Mouse (Mus musculus) limb, embryonic 10.5 days (tissue): ENCODE results near the gene Gm10778. TPM values are rescaled to one million over a fixed set of nuclear protein-coding genes. Genes with fewer than 3 reads are reported as not detected.
A peak's percentile ranks its signal among the peaks of the same experiment; 100 is the strongest.
"Not testable (repeated sequence)": the region's sequence is repeated elsewhere in the genome, so short reads cannot be mapped to it uniquely, and the experiment has no call there.

Source experiments
- DNase-seq: peaks from one replicate; pipeline ENCODE4 v3.0.0-alpha.2; 2017; ENCODE audit warnings: low spot score
- H3K27ac ChIP-seq: fragments of 300-500 bp; sonication (generic); 2 replicates; pipeline ENCODE4 v1.5.1; 2016; ENCODE audit warnings: mild to moderate bottlenecking
- H3K27me3 ChIP-seq: fragments of 300-500 bp; sonication (generic); 2 replicates; pipeline ENCODE4 v1.6.1; 2016; ENCODE audit warnings: low read depth, mild to moderate bottlenecking; ENCODE audit not compliant: poor library complexity, severe bottlenecking
- H3K36me3 ChIP-seq: fragments of 300-500 bp; sonication (generic); 2 replicates; pipeline ENCODE4 v1.6.1; 2016; ENCODE audit warnings: mild to moderate bottlenecking, moderate library complexity
- H3K4me1 ChIP-seq: fragments of 300-500 bp; sonication (generic); 2 replicates; pipeline ENCODE4 v1.6.1; 2016
- H3K4me3 ChIP-seq: fragments of 300-500 bp; sonication (generic); 2 replicates; pipeline ENCODE4 v1.5.1; 2016; ENCODE audit warnings: mild to moderate bottlenecking, moderate library complexity
- H3K9me3 ChIP-seq: fragments of 300-500 bp; sonication (generic); replicated peaks from 2 replicates; pipeline ENCODE4 v1.6.1; 2016; ENCODE audit warnings: mild to moderate bottlenecking
- WGBS: fragments of 180-500 bp; shearing (Covaris S2); methylation state at CpG from one replicate; pipeline ENCODE4 v1.1.7; 2016; 5-methylcytosine and 5-hydroxymethylcytosine counted together
- polyA plus RNA-seq: library from polyadenylated mRNA; unstranded; fragments of >200 nt; fragmentation: Nextera tagmentation; extraction: Ambion mirVana; gene quantifications from 2 replicates; pipeline ENCODE4 v1.2.1, GENCODE M21; 2016

Gm10778 gene
- 4.2 and 5.1 TPM in 2 replicates for polyA plus RNA-seq

DNA sequence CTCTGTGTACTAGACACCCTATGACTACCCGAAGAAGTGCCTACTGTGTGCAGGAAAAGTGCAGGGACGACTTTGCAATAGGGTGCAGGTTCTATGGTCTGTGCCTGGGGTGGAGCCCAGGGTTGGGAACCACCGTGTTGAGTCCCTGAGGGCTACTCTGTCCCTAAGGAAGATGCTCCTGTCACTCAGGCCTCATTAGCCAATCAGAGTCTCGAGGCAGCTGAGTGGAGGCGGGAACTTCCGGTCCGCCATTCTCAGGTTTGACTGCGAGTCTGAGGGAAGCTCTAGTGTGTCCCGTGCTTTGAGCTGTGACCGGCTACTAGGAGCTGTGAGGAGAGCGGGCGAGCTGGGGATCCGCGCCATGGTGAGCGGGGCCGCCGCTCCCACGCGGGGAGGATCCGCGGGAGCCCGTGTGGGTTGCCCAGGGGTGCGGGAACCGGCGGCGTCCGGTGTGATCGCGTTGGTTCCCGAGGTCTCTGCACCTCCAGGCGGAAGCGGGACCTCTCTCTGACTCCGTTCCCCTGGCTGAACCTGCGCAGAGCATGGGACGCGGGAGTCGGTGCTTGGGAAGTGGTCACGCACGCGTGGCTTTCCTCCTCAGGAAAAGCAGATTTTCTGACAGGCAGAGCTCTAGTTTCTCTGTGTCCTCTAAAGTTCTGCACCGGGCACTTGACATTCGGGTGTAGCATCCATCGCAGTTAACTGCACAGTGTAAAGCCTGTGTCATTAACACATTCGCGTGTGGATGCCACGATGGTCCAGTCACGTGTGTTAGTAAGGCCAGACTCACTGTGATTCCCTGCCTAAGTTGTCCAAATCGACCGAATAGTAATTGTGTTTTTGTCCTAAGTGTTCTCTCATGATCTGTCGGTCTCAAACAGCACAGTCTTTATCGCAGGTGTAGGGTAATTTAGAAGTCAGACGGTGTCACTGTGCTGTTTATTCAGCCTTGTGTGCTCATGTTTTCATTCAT, at the start of gene Gm10778:
Gene Gm10778, plus strand, starts transcription at position 257 of the 973 bp plus-strand sequence.
- peak; percentile 92 for DNase-seq
- WGBS = 5% methylated on average over 30 of the region's 52 CpGs
- H3K4me1 ChIP-seq = peaks cover 11% of the 10 kb centered on the region
- not testable (repeated sequence) for H3K27me3 ChIP-seq, H3K9me3 ChIP-seq
- H3K27ac ChIP-seq = peak within 1 kb of the TSS; percentile 86
- peaks cover 32% of the 10 kb centered on the region for H3K36me3 ChIP-seq
- peak within 1 kb of the TSS; percentile 62 for H3K4me3 ChIP-seq

DNA sequence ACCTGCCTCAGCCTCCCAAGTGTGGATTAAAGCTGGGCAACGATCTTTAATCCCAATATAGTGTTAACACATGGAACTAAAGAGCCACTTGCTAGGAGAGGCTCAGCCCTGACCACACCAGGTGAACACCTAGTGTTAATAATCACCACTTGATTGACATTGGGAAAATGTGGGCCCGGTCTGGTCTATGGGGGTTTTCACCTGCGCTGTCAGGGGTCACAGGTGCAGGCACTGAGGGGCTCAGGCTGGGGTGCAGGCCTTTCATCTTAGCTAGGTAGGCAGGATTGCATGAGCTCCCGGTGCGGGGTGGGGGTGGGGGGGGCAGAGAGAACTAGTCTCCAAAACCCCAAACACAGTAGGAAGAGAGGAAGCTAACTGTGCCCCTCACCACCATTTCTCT, 49.2 kb upstream of the Gm10778 start:
- WGBS = 70% methylated on average over 5 of the region's 5 CpGs
- H3K27me3 ChIP-seq = peaks cover 16% of the 10 kb centered on the region
- no peak overlapping the region for H3K4me3 ChIP-seq

DNA sequence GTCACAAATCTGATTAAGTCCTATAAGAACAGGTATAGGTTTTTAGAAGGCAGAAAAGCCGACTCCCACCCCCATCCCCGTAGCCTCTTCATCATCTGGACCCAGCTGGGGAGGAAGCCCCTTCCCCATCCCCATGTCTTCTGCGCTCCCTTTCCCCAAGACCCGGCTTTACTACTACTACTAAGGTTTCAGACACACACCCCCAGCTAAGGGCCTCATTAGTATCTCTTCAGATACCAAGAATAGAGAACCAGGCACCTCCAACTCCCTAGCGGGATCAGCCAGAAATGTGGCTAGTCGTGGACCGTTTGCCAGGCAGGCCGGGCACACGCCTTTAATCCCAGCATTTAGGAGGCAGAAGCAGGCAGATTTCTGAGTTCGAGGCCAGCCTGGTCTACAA, 48.8 kb upstream of the Gm10778 start:
- H3K27ac ChIP-seq = peak overlapping the region; percentile 74; the same call in 1 of the 2 replicates
- H3K4me1 ChIP-seq = peaks cover 87% of the 10 kb centered on the region
- peaks cover 11% of the 10 kb centered on the region for H3K27me3 ChIP-seq
- H3K36me3 ChIP-seq = no peaks in the 10 kb centered on the region
- WGBS = 45% methylated on average over 10 of the region's 10 CpGs
- no peak for DNase-seq
- H3K9me3 ChIP-seq = no peaks in the 10 kb centered on the region
- H3K4me3 ChIP-seq = no peak overlapping the region

More for the DNA sequence above, 49.2 kb upstream of the Gm10778 start:
- no peak for DNase-seq
- Histone ChIP-seq H3K27ac (peak overlapping the region; percentile 74; the same call in 1 of the 2 replicates), H3K9me3 (no peaks in the 10 kb centered on the region), H3K4me1 (peaks cover 87% of the 10 kb centered on the region), H3K36me3 (no peaks in the 10 kb centered on the region)

DNA sequence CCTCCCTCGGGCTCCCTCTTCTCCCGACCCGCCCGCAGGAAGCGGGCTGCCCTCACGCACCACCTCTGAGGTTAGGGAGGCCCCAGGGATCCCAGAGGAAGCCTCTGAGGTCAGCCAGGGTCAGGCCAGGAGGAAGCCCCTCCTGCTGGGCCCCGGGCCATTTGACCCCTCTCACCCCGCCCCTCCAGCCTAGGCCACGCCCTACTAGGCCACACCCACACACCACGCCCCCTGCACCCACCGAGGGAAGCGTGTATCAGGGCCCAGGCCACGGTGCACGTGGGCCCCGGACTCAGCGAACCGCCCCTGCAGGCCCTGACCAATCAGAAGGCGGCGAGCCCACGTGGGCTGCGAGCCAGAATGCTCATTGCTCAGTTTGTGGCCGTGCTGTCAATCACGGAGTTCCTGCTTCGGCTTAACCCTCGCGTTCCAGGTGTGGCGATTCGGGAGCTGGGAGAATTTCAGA, 48.1 kb upstream of the Gm10778 start, which contains the start of gene Tle6:
Gene Tle6, minus strand, starts transcription at position 336 of the 466 bp plus-strand sequence.
- Histone ChIP-seq H3K27me3 (peaks cover 4% of the 10 kb centered on the region), H3K27ac (peak within 1 kb of the TSS; percentile 74), H3K36me3 (no peaks in the 10 kb centered on the region), H3K4me1 (peaks cover 87% of the 10 kb centered on the region), H3K4me3 (peak within 1 kb of the TSS; percentile 32), H3K9me3 (no peaks in the 10 kb centered on the region)
- peak; percentile 100 for DNase-seq
- WGBS = 0% methylated on average over 28 of the region's 28 CpGs

DNA sequence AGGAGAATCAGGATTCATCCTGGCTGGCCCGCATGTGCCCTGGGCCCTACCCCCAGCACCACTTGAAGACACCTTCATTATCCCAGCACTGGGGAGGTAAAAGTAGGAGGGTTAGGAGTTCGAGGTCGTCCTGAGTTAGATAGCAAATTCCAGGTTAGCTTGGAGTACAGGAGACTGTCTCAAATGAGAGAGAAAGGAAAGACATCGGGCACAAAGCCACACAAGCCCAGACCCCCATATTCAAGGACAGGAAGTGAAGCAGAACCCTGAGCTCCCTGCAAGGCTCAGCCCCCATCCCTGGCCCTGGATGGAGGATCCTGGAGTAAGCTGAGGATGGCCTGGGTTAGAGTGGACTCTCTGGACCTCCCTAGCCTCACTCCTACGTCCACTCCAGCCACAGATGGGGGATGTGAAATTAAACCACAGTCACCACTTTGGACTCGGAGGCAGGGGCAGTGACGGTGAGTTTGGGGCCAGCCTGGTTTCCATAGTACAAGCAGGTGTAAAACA, 47.4 kb upstream of the Gm10778 start:
- Histone ChIP-seq H3K27ac (peak overlapping the region; percentile 74), H3K4me1 (peaks cover 81% of the 10 kb centered on the region), H3K36me3 (no peaks in the 10 kb centered on the region), H3K4me3 (peak overlapping the region; percentile 32), H3K27me3 (no peaks in the 10 kb centered on the region), H3K9me3 (no peaks in the 10 kb centered on the region)
- DNase-seq = no peak
- 13% methylated on average over 7 of the region's 7 CpGs for WGBS

DNA sequence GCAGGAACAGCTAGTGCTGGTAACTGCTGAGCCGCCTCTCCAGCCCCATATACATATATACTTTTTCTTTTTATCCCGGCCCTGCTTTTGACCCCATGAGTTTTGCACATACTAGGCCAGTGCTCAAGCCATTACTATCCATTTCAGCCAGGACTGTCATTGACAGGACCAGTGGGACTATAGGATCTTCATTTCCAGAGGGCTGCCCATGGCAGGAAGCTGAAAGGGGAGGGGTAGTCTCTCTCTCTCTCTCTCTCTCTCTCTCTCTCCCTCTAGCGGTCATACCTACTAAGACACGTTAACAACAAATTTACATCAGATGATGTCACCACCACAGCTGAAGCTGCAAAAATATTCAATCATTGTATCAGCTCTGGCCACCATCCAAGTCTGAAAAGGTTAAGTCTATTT, 46.1 kb upstream of the Gm10778 start:
- H3K4me1 ChIP-seq = peaks cover 76% of the 10 kb centered on the region
- H3K4me3 ChIP-seq = no peak overlapping the region
- DNase-seq = no peak
- no peaks in the 10 kb centered on the region for H3K36me3 ChIP-seq
- 23% methylated on average over 4 of the region's 4 CpGs for WGBS
- no peaks in the 10 kb centered on the region for H3K9me3 ChIP-seq
- H3K27me3 ChIP-seq = no peaks in the 10 kb centered on the region
- H3K27ac ChIP-seq = no peak overlapping the region

DNA sequence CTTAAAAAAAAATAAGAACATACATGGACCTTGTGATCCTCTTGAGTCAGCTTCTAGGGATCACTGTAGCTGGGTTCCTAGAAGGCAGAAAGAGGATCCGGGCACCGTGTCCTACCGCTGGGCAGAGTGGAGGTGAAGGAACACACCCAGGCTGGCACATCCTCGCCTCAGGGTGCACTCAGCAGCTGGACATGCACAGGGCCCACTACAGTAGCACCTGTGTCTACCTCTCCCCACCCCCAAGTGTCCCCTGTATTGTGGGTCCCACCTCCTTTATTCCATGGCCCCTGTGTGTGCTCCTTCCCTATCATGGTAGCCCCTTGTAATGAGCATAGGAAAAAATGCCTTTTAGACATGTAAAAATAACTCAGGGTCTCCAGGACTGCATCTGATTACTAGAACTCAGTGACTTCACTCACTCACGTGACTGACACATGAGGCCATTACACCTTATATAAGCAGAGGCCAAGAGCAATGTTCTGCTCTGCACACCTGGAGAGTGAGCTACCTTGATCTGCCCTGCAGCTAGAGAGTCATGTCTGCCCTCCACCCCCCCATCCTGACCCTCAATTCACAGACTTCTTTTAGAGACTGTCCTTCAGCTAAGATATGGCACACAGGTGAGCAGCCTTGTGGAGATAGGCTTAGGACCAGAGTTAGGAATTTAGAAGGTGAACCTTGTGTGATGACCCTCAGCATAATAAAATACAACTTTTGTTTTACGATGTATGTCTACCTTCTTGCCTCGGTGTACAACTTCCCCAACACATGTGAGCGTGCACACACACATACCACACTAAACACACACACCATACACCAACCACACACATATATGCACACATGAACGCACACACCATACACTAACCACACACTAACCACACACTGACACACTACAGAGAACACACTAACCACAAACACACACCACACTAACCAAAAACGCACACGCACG, 44.6 kb upstream of the Gm10778 start:
- H3K4me1 ChIP-seq = peaks cover 60% of the 10 kb centered on the region
- H3K9me3 ChIP-seq = no peaks in the 10 kb centered on the region
- 0 out of 2 replicates have a peak, but pooled peaks cover 3% of the 10 kb centered on the region for H3K36me3 ChIP-seq
- peak overlapping the region; percentile 59 for H3K27ac ChIP-seq
- 86% methylated on average over 12 of the region's 12 CpGs for WGBS
- H3K4me3 ChIP-seq = peak overlapping the region; percentile 65; the same call in 1 of the 2 replicates
- H3K27me3 ChIP-seq = no peaks in the 10 kb centered on the region
- DNase-seq = no peak

DNA sequence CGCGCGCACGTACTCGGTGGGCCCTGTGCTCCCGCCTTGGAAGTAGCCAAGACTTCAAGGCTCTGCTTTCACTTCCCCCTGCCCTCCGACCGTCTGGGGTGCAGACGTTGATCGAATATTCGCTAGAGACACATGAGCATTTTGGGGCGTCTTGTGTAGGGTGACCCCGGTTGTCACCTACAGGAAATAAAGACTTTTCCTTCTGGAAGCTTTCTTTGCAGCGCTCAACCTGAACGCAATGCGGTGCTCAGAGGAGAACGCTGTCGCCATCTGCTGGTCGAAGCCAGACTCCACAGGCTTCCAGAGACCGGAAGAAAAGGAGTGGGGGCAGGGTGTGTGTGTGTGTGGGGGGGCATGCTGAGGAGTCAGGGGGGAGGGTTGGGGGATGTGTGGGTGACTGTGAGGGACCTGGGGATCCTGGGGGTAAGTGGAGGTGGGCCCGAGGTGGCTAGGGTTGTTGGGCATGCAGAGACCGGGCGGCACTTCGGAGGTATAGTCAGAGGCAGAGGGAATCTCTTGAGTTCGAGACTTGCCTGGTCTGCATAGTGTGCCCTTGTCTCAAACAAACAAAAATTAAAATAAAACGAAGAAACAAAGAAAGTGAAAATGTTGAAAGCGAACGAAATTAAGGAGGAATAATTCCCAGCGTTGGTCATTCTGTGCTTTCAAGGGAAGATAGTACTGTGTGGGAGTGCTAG, 43.7 kb upstream of the Gm10778 start:
- Histone ChIP-seq H3K4me1 (peaks cover 52% of the 10 kb centered on the region), H3K27me3 (no peaks in the 10 kb centered on the region), H3K4me3 (peak overlapping the region; percentile 65), H3K27ac (peak overlapping the region; percentile 59), H3K36me3 (0 out of 2 replicates have a peak, but pooled peaks cover 3% of the 10 kb centered on the region), H3K9me3 (no peaks in the 10 kb centered on the region)
- 22% methylated on average over 29 of the region's 29 CpGs for WGBS
- DNase-seq = peak; percentile 91

DNA sequence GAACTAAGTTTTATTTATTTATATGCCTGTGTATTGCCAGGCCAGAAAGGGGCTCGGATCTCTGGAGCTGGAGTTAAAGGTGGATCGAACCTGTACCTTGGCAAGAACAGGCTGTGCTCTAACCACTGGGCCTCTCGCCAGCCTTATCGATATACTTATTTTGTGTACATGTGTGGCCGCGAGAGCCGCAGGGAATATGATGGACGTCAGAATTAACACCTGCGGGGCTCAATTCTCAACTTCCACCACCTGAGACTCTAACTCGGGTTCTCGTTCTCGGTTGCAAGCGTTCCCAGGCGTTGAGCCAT, 43.2 kb upstream of the Gm10778 start:
- peak overlapping the region; percentile 59 for H3K27ac ChIP-seq
- H3K9me3 ChIP-seq = no peaks in the 10 kb centered on the region
- 5% methylated on average over 14 of the region's 14 CpGs for WGBS
- H3K4me1 ChIP-seq = peaks cover 47% of the 10 kb centered on the region
- H3K4me3 ChIP-seq = peak overlapping the region; percentile 65
- H3K36me3 ChIP-seq = 0 out of 2 replicates have a peak, but pooled peaks cover 3% of the 10 kb centered on the region
- DNase-seq = no peak
- no peaks in the 10 kb centered on the region for H3K27me3 ChIP-seq

DNA sequence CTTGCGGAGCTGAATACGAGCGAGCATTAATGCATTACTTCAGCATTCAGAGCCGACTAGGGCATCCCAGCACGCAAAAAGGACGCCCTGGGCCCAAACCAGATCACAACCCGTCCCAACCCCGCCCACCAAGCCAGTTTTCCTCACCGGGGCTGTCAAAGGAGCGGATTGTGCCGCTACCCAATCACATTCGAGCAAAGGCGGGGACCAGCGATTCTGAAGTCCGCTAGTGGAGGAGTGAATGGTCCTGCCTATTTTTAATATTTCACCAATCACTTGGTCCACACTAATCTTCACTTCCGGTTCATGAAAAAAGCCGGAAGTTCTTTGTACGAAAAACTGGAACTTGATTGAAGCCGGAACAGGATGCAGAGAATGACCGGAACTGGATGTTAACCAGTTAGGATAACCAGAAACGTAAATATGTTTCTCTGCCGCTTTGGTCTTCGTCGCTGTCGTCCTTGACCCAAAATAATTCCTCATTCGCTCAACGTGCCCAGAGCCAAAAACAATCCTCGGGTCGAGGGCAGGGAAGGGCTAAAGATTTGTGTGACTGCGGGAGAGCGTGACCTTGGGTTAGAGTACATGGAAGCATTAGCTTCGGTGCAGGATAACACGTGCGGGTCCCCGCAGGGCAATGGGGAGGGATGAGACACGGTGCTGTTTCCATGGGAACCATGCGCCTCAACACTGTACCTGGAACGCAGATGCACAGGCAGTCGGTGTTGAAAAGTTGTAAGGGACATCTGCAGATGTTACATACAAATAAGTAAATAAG, 42.7 kb upstream of the Gm10778 start, which contains the start of gene BC025920:
Gene BC025920, plus strand, starts transcription at position 297 of the 778 bp plus-strand sequence.
- WGBS = 1% methylated on average over 39 of the region's 39 CpGs
- Histone ChIP-seq H3K27ac (peak within 1 kb of the TSS; percentile 92), H3K9me3 (no peaks in the 10 kb centered on the region), H3K4me1 (peaks cover 42% of the 10 kb centered on the region), H3K27me3 (no peaks in the 10 kb centered on the region), H3K4me3 (peak within 1 kb of the TSS; percentile 65), H3K36me3 (0 out of 2 replicates have a peak, but pooled peaks cover 3% of the 10 kb centered on the region)
- peak; percentile 89 for DNase-seq

DNA sequence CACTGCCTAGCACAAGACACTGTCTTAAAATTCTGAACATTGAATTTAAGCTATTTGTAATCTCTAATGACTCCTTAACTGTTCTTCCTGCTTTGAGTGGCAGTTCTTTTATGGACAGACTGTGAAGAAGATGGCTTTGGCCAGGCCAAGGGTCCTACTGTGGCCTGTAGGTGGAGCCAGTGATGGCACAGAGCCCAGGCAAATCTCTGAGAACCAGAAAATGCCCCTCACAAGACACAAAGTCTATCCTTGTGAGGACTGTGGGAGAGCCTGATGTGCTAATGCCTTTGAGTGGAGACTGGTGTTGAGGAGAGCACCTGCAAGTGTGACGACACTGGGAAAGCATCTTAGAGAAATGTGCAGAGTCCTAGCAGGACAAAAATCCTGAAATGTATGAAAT, 40.6 kb upstream of the Gm10778 start:
- no peak for DNase-seq
- H3K36me3 ChIP-seq = 0 out of 2 replicates have a peak, but pooled peaks cover 3% of the 10 kb centered on the region
- no peak overlapping the region for H3K4me3 ChIP-seq
- H3K27me3 ChIP-seq = no peaks in the 10 kb centered on the region
- H3K4me1 ChIP-seq = peaks cover 27% of the 10 kb centered on the region
- WGBS = 93% methylated on average over 1 of the region's 1 CpGs
- H3K27ac ChIP-seq = no peak overlapping the region
- H3K9me3 ChIP-seq = no peaks in the 10 kb centered on the region
